In genomic region chr4:76241542-76241941, GRCm38 (mm10) we compare ENCODE assay signal across 16 mouse cellular contexts.
"Had no signal": no experiment of that assay in that cellular context is flagged by ENCODE, and none has a peak within 500 bp of the region (broad histone marks: within the 10 kb centered on the region; RNA-seq: fewer than 3 reads in every experiment).

No protein-coding gene starts in this region.

- H3K9ac ChIP-seq: lung, embryonic 14.5 days; midbrain, embryonic 12.5 days had no signal

- H3K27ac ChIP-seq: midbrain, embryonic 10.5 days; midbrain, embryonic 12.5 days had no signal

- H3K4me3 ChIP-seq: midbrain, embryonic 10.5 days; midbrain, embryonic 12.5 days; myocyte had no signal

- H3K9me3 ChIP-seq: midbrain, embryonic 10.5 days; midbrain, embryonic 12.5 days had no signal

- H3K4me2 ChIP-seq: lung, embryonic 14.5 days; midbrain, embryonic 12.5 days had no signal

- ATAC-seq: midbrain, embryonic 16.5 days had no signal

- H3K36me3 ChIP-seq: midbrain, embryonic 10.5 days; midbrain, embryonic 12.5 days had no signal

- H3K27me3 ChIP-seq: midbrain, embryonic 12.5 days had no signal

- DNase-seq: lung, adult 18-20 months; lung, postnatal 10 days; lung, postnatal 4 days; midbrain, embryonic 14.5 days; right cerebral cortex, adult 18-20 months; right cerebral cortex, postnatal 25 days; right cerebral cortex, postnatal 4 days; spleen, adult 18-20 months; thymus, adult 18-20 months; thymus, postnatal 14 days; thymus, postnatal 36 days had no signal
